Comparison of ENCODE assay signal across 38 mouse cellular contexts in genomic region chr6:34895569-34895968, GRCm38 (mm10). TPM values are rescaled to one million over a fixed set of nuclear protein-coding genes. Genes with fewer than 3 reads are reported as not detected.
DNase-seq lines count a peak whose midpoint lies in the region; ATAC-seq lines count a peak whose summit lies in the region.
"Had no signal": no experiment of that assay in that cellular context is flagged by ENCODE, and none has a peak within 500 bp of the region (broad histone marks: within the 10 kb centered on the region; RNA-seq: fewer than 3 reads in every experiment).

No protein-coding gene starts in this region.

- H3K4me1 ChIP-seq in midbrain, embryonic 10.5 days: peaks cover 15% of the 10 kb centered on the region
- no peaks in the 10 kb centered on the region for H3K4me1 ChIP-seq in midbrain, embryonic 13.5 days (replicated peaks)
- H3K4me1 ChIP-seq in embryonic facial prominence, embryonic 15.5 days: no peaks in the 10 kb centered on the region
- peaks cover 4% of the 10 kb centered on the region; the same call in 1 of the 2 replicates for H3K4me1 ChIP-seq in midbrain, embryonic 11.5 days (ENCODE audit: control insufficient read depth, insufficient read depth, low read length)
- H3K4me1 ChIP-seq: hindbrain, embryonic 15.5 days; neural tube, embryonic 12.5 days had no signal

- H3K4me3 ChIP-seq in midbrain, embryonic 10.5 days: no peak overlapping the region
- H3K4me3 ChIP-seq in midbrain, embryonic 13.5 days (replicated peaks): no peak overlapping the region
- H3K4me3 ChIP-seq in embryonic facial prominence, embryonic 15.5 days (replicated peaks): no peak overlapping the region
- no peak overlapping the region for H3K4me3 ChIP-seq in midbrain, embryonic 11.5 days (ENCODE audit: low read depth, low read length)
- H3K4me3 ChIP-seq: gastrocnemius, adult 2 months; heart, embryonic 13.5 days; hindbrain, embryonic 15.5 days; liver, embryonic 12.5 days; neural tube, embryonic 12.5 days had no signal

- peak; percentile 55 for DNase-seq in cerebellum, adult 11-12 months
- no peak for DNase-seq in cerebellum, postnatal 10 days
- peak; percentile 89 for DNase-seq in heart, adult 11 months
- no peak for DNase-seq in heart, adult 18-20 months
- DNase-seq in midbrain, embryonic 10.5 days (ENCODE audit: low spot score): no peak
- no peak for DNase-seq in midbrain, embryonic 11.5 days (ENCODE audit: low spot score, missing footprints)
- DNase-seq: adrenal gland, adult 8-10 months; embryo, embryonic 11 days; gastrocnemius, adult 2 months; gastrocnemius, postnatal 36 days; heart, postnatal 10 days; kidney, adult 2 months; kidney, postnatal 36 days; liver, postnatal 0 days; lung, postnatal 36 days; midbrain, embryonic 14.5 days; right cerebral cortex, postnatal 4 days; thymus, adult 2 months; thymus, postnatal 36 days had no signal

- no peak overlapping the region for H3K9ac ChIP-seq in midbrain, embryonic 13.5 days (replicated peaks)
- no peak overlapping the region for H3K9ac ChIP-seq in embryonic facial prominence, embryonic 15.5 days
- no peak overlapping the region for H3K9ac ChIP-seq in midbrain, embryonic 11.5 days (ENCODE audit: low read length)
- H3K9ac ChIP-seq: heart, embryonic 13.5 days; hindbrain, embryonic 15.5 days; liver, embryonic 12.5 days; liver, postnatal 0 days; neural tube, embryonic 12.5 days had no signal

- H3K9me3 ChIP-seq in midbrain, embryonic 10.5 days (replicated peaks): no peaks in the 10 kb centered on the region
- no peaks in the 10 kb centered on the region for H3K9me3 ChIP-seq in midbrain, embryonic 13.5 days
- no peaks in the 10 kb centered on the region for H3K9me3 ChIP-seq in embryonic facial prominence, embryonic 15.5 days (replicated peaks)
- H3K9me3 ChIP-seq in midbrain, embryonic 11.5 days (ENCODE audit: control insufficient read depth, low read length): no peaks in the 10 kb centered on the region
- H3K9me3 ChIP-seq: G1E; heart, embryonic 13.5 days; hindbrain, embryonic 15.5 days; liver, embryonic 12.5 days; neural tube, embryonic 12.5 days had no signal

- H3K36me3 ChIP-seq in midbrain, embryonic 10.5 days: peaks cover 92% of the 10 kb centered on the region
- peaks cover 88% of the 10 kb centered on the region for H3K36me3 ChIP-seq in midbrain, embryonic 13.5 days
- H3K36me3 ChIP-seq in embryonic facial prominence, embryonic 15.5 days: peaks cover 69% of the 10 kb centered on the region
- peaks cover 27% of the 10 kb centered on the region for H3K36me3 ChIP-seq in midbrain, embryonic 11.5 days (ENCODE audit: control insufficient read depth, insufficient read depth, low read length)

- H3K27me3 ChIP-seq in midbrain, embryonic 10.5 days (ENCODE audit: low read depth, poor library complexity, severe bottlenecking): no peaks in the 10 kb centered on the region
- H3K27me3 ChIP-seq in midbrain, embryonic 13.5 days: no peaks in the 10 kb centered on the region
- no peaks in the 10 kb centered on the region for H3K27me3 ChIP-seq in embryonic facial prominence, embryonic 15.5 days
- H3K27me3 ChIP-seq in midbrain, embryonic 11.5 days (ENCODE audit: control insufficient read depth, insufficient read depth, low read length): no peaks in the 10 kb centered on the region
- H3K27me3 ChIP-seq: heart, embryonic 13.5 days; hindbrain, embryonic 15.5 days; liver, embryonic 12.5 days; neural tube, embryonic 12.5 days had no signal

- peak overlapping the region; percentile 71; the same call in 1 of the 2 replicates for H3K27ac ChIP-seq in midbrain, embryonic 10.5 days (replicated peaks)
- H3K27ac ChIP-seq in midbrain, embryonic 13.5 days: no peak overlapping the region
- H3K27ac ChIP-seq in embryonic facial prominence, embryonic 15.5 days (replicated peaks): no peak overlapping the region
- no peak overlapping the region for H3K27ac ChIP-seq in midbrain, embryonic 11.5 days (ENCODE audit: low read depth, low read length)
- H3K27ac ChIP-seq: heart, embryonic 13.5 days; hindbrain, embryonic 15.5 days; liver, embryonic 12.5 days; neural tube, embryonic 12.5 days had no signal

- ATAC-seq in midbrain, embryonic 13.5 days: no peak
- 0 out of 2 replicates have a peak, but pooled peaks have one; percentile 9 for ATAC-seq in embryonic facial prominence, embryonic 15.5 days (ENCODE audit: insufficient number of reproducible peaks, low FRiP score, low TSS enrichment, low read depth)
- ATAC-seq in midbrain, embryonic 11.5 days (ENCODE audit: low FRiP score): no peak
- ATAC-seq: forebrain, embryonic 14.5 days; liver, postnatal 0 days had no signal

- no peak overlapping the region for H3K4me2 ChIP-seq in midbrain, embryonic 13.5 days (replicated peaks)
- H3K4me2 ChIP-seq in embryonic facial prominence, embryonic 15.5 days (replicated peaks): no peak overlapping the region
- H3K4me2 ChIP-seq in midbrain, embryonic 11.5 days: no peak overlapping the region
- H3K4me2 ChIP-seq: heart, embryonic 13.5 days; hindbrain, embryonic 15.5 days; liver, embryonic 12.5 days; neural tube, embryonic 12.5 days had no signal

- WGBS in midbrain, embryonic 10.5 days: 84% methylated on average over 7 of the region's 7 CpGs
- 89% methylated on average over 7 of the region's 7 CpGs for WGBS in midbrain, embryonic 13.5 days
- WGBS in embryonic facial prominence, embryonic 15.5 days: 80% methylated on average over 7 of the region's 7 CpGs
- 88% methylated on average over 7 of the region's 7 CpGs for WGBS in midbrain, embryonic 11.5 days

RNA-seq across cellular contexts. Expression of gene Wdr91, which starts 15.1 kb away (rescaled TPM):
- 10 to 100 TPM; 14.1 to 14.5 TPM for total RNA-seq in heart, adult 18-20 months (2021)
- 11.4 and 13.0 TPM in 2 replicates for polyA plus RNA-seq in midbrain, embryonic 10.5 days (2016; fragmentation: Nextera tagmentation; extraction: Ambion mirVana)
- 12.0 and 13.9 TPM in 2 replicates for polyA plus RNA-seq in midbrain, embryonic 13.5 days (2015; fragmentation: Nextera tagmentation; extraction: Ambion mirVana)
- 10.0 and 12.0 TPM in 2 replicates for polyA plus RNA-seq in embryonic facial prominence, embryonic 15.5 days (2015; fragmentation: Nextera tagmentation; extraction: Ambion mirVana)
- 9.8 and 10.4 TPM in 2 replicates for polyA plus RNA-seq in midbrain, embryonic 11.5 days (2014; fragmentation: Nextera tagmentation; extraction: Ambion mirVana)

RNA-seq across cellular contexts. Expression of gene Cyren, which starts 17.7 kb away (rescaled TPM):
- 1 to 10 TPM; 3.6 to 5.2 TPM for total RNA-seq in heart, adult 18-20 months (2021)
- polyA plus RNA-seq in midbrain, embryonic 10.5 days (2016; fragmentation: Nextera tagmentation; extraction: Ambion mirVana): 17.0 and 17.7 TPM in 2 replicates
- polyA plus RNA-seq in midbrain, embryonic 13.5 days (2015; fragmentation: Nextera tagmentation; extraction: Ambion mirVana): 11.6 and 12.1 TPM in 2 replicates
- 14.8 and 17.4 TPM in 2 replicates for polyA plus RNA-seq in embryonic facial prominence, embryonic 15.5 days (2015; fragmentation: Nextera tagmentation; extraction: Ambion mirVana)
- polyA plus RNA-seq in midbrain, embryonic 11.5 days (2014; fragmentation: Nextera tagmentation; extraction: Ambion mirVana): 11.8 TPM in 2 replicates

RNA-seq across cellular contexts. Expression of gene Stra8, which starts 24.4 kb away (rescaled TPM):
- not detected for total RNA-seq in heart, adult 18-20 months (2021)
- polyA plus RNA-seq in midbrain, embryonic 10.5 days (2016; fragmentation: Nextera tagmentation; extraction: Ambion mirVana): not detected in 2 replicates
- not detected in 2 replicates for polyA plus RNA-seq in midbrain, embryonic 13.5 days (2015; fragmentation: Nextera tagmentation; extraction: Ambion mirVana)
- polyA plus RNA-seq in embryonic facial prominence, embryonic 15.5 days (2015; fragmentation: Nextera tagmentation; extraction: Ambion mirVana): not detected in 2 replicates
- polyA plus RNA-seq in midbrain, embryonic 11.5 days (2014; fragmentation: Nextera tagmentation; extraction: Ambion mirVana): not detected in 2 replicates
- total RNA-seq: adrenal gland, adult 8-10 months; adrenal gland, postnatal 4 days; gastrocnemius, adult 2 months; gastrocnemius, postnatal 36 days; heart, adult 8-10 months; heart, postnatal 10 days; hematopoietic stem cell, adult 5-6 weeks; layer of hippocampus, adult 8-10 months; layer of hippocampus, postnatal 25 days; megakaryocyte, adult 5-6 weeks had no signal
- polyA plus RNA-seq: forebrain, embryonic 14.5 days; G1E; heart, embryonic 13.5 days; hindbrain, embryonic 15.5 days; intestine, embryonic 14.5 days; kidney, adult 2 months; kidney, embryonic 16.5 days; limb, embryonic 11.5 days; liver, embryonic 12.5 days; liver, postnatal 0 days; lung, embryonic 16.5 days; midbrain, embryonic 14.5 days; neural tube, embryonic 12.5 days; spleen, adult 2 months had no signal

RNA-seq across cellular contexts. Expression of gene Tmem140, which starts 32.6 kb away (rescaled TPM):
- total RNA-seq in heart, adult 18-20 months (2021): 10 to 100 TPM; 26.5 to 32.4 TPM
- polyA plus RNA-seq in midbrain, embryonic 10.5 days (2016; fragmentation: Nextera tagmentation; extraction: Ambion mirVana): 1.9 and 2.1 TPM in 2 replicates
- 0.96 and 1.5 TPM in 2 replicates for polyA plus RNA-seq in midbrain, embryonic 13.5 days (2015; fragmentation: Nextera tagmentation; extraction: Ambion mirVana)
- 3.0 and 3.9 TPM in 2 replicates for polyA plus RNA-seq in embryonic facial prominence, embryonic 15.5 days (2015; fragmentation: Nextera tagmentation; extraction: Ambion mirVana)
- polyA plus RNA-seq in midbrain, embryonic 11.5 days (2014; fragmentation: Nextera tagmentation; extraction: Ambion mirVana): 1.00 and 1.3 TPM in 2 replicates

Comparison
In these comparisons a context has a peak if more than half of its experiments do, and no peak if none do; other contexts are left out.
1. DNase-seq: peak in cerebellum, adult 11-12 months (single experiment) and heart, adult 11 months (single experiment); none in cerebellum, postnatal 10 days (0 of 2), heart, adult 18-20 months (0 of 2), midbrain, embryonic 10.5 days (single experiment) and midbrain, embryonic 11.5 days (single experiment).